Mouse (Mus musculus) embryonic stem cell, embryonic (primary cell): Measurements from ENCODE around the gene Phlpp1.

ENCODE experiments used
- CTCF ChIA-PET, 4 experiments: fragments of 300-600 bp in 2 of 4; fragments of 350-600 bp in 2 of 4; sonication (Branson Sonifier 250); formaldehyde crosslinking; loops; one replicate each; lab custom pipeline; 2022; ENCODE audit warnings: inconsistent platforms in 2 of 4; lab: Charles Lee
- POLR2A ChIA-PET, 4 experiments: fragments of 300-600 bp in 2 of 4; fragments of 350-600 bp in 2 of 4; sonication (Branson Sonifier 250); formaldehyde crosslinking; loops; one replicate each; lab custom pipeline; 2022; ENCODE audit warnings: antibody characterized with exemption in 4 of 4, inconsistent platforms in 1 of 4; lab: Charles Lee

The Phlpp1 gene

GRCm38 (mm10) chr1:106208581-106208980 is 37.0 kb downstream of the Phlpp1 start:
- POLR2A ChIA-PET, result interaction anchor here in 2 of 4 experiments (0.6 to 1.2 kb wide), 2 partner anchors 62 to 68 kb away, joined by 3 read pairs; no protein-coding TSS in a partner anchor
- CTCF ChIA-PET, result no interaction called here

DNA sequence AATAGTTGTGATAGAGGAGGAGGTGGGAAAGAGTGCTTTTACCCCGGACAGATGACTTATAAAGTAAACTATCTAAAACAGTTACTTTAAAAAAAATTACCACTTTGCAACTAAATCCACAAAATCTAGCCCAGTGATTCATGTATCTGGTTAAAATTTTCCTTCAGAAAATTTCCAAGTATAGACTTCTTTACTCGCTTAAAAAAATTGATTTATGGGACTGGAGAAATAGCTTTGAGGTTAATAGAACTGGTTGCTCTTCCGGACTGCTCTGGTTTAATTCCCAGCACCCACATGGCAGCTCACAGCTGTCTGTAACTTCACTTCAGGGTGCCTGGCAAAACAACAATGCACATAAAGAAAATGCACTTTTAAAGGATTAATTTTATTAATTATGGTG is 38.9 kb downstream of the Phlpp1 start:
- ChIA-PET CTCF (no interaction called here), POLR2A (interaction anchor here in 2 of 4 experiments (0.5 to 0.7 kb wide), 2 partner anchors 160 to 545 kb away, joined by 3 read pairs; no protein-coding TSS in a partner anchor)

DNA sequence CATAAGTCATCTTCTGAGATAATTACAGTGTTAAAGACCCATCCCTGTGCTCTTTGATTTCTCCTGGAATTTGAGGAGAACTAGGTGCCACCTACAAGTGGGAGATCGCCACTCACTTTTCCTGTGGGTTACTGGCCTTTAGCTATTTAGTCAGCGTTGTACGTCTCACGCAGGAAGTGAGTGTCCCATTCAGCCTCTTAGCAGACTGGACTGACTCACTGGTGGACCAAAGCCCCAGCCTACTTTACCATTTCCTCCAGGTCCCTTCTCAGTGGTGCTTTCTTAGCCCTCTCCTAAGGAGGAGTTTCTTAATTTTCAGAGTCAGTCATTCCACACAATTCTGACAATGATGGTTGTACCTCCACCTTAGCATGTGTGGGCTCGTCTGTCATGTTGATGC is 39.6 kb downstream of the Phlpp1 start:
- CTCF ChIA-PET, result no interaction called here

GRCm38 (mm10) chr1:106220431-106220830 is 48.9 kb downstream of the Phlpp1 start:
- POLR2A ChIA-PET, result interaction anchor here in 1 of 4 experiments (0.5 kb wide), 1 partner anchor 16 kb away, joined by 7 read pairs; no protein-coding TSS in a partner anchor

More for the DNA sequence above, 39.6 kb downstream of the Phlpp1 start:
- POLR2A ChIA-PET, result interaction anchor here in 1 of 4 experiments (0.7 kb wide), 1 partner anchor 15 kb away, joined by 3 read pairs; no protein-coding TSS in a partner anchor

DNA sequence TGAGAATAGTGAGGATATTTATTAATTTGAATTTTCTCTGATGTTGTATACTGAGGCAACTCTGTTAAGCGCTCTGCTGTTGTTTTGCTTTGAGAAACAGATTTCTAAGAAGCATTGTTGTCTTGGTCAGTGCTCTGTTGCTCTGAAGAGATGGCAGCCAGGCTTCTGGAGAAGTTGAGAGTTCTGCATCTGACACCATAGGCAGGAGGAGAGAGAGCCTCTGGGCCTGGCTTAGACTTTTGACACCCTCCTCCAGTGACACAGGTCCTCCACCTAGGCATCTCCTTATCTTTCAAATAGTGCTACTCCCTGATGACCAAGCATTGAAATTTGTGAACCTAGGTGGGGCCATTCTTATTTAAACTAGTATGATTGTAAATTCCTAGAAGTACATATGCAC is 49.8 kb downstream of the Phlpp1 start:
- ChIA-PET CTCF (no interaction called here), POLR2A (interaction anchor here in 1 of 4 experiments (0.5 kb wide), 1 partner anchor 16 kb away, joined by 10 read pairs; no protein-coding TSS in a partner anchor)

More at GRCm38 (mm10) chr1:106220431-106220830, 48.9 kb downstream of the Phlpp1 start:
- CTCF ChIA-PET, result no interaction called here

DNA sequence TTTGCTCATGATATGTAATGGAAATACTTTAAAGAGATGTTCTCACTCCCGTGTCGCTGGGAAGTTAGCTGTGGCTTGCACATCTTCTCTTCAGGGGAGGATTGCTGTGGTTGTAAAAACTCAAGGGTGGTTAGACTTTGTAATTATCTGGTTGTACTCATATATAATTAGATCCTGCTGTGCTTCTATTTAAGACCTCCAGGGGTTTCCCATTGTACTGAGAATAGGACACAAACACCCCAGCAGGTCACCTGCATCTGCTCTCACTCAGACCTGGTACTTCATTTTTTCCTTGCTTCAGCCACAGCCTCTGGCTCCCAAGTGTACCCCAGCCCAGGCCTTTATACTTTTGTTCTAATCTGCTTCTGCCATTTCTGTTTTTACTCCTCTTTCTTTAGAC is 50.4 kb downstream of the Phlpp1 start:
- ChIA-PET POLR2A (no interaction called here), CTCF (interaction anchor here in 1 of 4 experiments (0.8 kb wide), 1 partner anchor 51 kb away, joined by 3 read pairs; the partner anchor contains the start of gene Phlpp1)

DNA sequence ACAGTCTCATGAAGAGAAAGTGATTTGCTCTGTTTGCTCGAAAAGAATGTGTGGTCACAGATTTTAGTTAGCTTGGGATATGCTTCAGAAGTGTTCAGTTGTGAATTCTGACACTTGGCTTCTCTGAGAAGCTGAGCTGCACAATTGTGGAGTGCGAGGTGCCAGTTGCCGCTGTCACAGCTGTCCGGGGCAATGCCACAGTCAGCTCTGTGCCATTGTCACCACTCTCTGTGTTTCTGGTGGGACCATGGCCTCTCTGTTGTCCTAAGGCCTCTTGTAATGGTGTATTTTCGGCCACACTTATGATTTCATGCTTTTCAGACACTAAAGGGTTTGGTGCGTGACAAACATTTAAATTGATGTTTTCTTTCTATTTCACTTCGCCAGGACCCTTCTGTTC is 55.1 kb downstream of the Phlpp1 start:
- POLR2A ChIA-PET, result interaction anchor here in 1 of 4 experiments (0.8 to 1.0 kb wide), 3 partner anchors 13 to 28 kb away, joined by 3 read pairs; no protein-coding TSS in a partner anchor
- CTCF ChIA-PET, result interaction anchor here in 3 of 4 experiments (0.5 to 0.7 kb wide), 3 partner anchors 15 to 92 kb away, joined by 3 to 11 read pairs (median 3); no protein-coding TSS in a partner anchor

- ChIA-PET POLR2A (no interaction called here), CTCF (no interaction called here)
These were observed 58.8 kb downstream of the Phlpp1 start for GRCm38 (mm10) chr1:106230313-106230712.

- CTCF ChIA-PET, result interaction anchor here in 1 of 4 experiments (0.6 kb wide), 1 partner anchor 327 kb away, joined by 4 read pairs; no protein-coding TSS in a partner anchor
- POLR2A ChIA-PET, result no interaction called here
These were observed 59.8 kb downstream of the Phlpp1 start for GRCm38 (mm10) chr1:106231345-106231744.

GRCm38 (mm10) chr1:106231805-106232459 is 60.4 kb downstream of the Phlpp1 start:
- ChIA-PET POLR2A (no interaction called here), CTCF (interaction anchor here in 1 of 4 experiments (0.6 kb wide), 1 partner anchor 327 kb away, joined by 4 read pairs; no protein-coding TSS in a partner anchor)

- ChIA-PET CTCF (no interaction called here), POLR2A (no interaction called here)
These were observed 60.9 kb downstream of the Phlpp1 start for GRCm38 (mm10) chr1:106232460-106232850.

GRCm38 (mm10) chr1:106236986-106237385 is 65.4 kb downstream of the Phlpp1 start:
- POLR2A ChIA-PET, result no interaction called here
- CTCF ChIA-PET, result no interaction called here

- ChIA-PET CTCF (interaction anchor here in 1 of 4 experiments (0.6 kb wide), 1 partner anchor 115 kb away, joined by 3 read pairs; no protein-coding TSS in a partner anchor), POLR2A (interaction anchor here in 2 of 4 experiments (0.9 to 1.3 kb wide), 2 partner anchors 14 to 69 kb away, joined by 3 read pairs; partner anchors contain the start of gene Phlpp1 (in 1 of the 2))
These were observed 68.6 kb downstream of the Phlpp1 start for GRCm38 (mm10) chr1:106240116-106240685.

DNA sequence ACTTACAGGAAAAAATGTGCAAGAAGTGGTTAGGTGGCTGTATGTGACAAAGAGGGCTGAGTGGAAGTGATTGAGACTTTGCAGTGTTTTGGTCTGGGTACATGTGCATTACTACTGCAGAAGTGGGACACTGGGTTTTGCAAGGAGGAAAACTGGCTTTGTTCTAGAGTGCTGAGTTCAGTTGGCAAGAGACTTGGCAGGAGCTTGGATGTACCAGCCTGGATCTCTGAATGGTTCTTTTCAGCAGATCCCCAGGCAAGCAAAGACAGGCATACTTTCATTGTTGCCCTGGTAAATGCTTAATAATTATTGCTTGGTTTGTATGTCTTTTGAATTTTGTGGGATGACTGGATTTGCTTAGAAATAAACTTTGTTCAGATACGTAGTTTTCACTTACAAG is 69.5 kb downstream of the Phlpp1 start:
- POLR2A ChIA-PET, result no interaction called here
- CTCF ChIA-PET, result no interaction called here

DNA sequence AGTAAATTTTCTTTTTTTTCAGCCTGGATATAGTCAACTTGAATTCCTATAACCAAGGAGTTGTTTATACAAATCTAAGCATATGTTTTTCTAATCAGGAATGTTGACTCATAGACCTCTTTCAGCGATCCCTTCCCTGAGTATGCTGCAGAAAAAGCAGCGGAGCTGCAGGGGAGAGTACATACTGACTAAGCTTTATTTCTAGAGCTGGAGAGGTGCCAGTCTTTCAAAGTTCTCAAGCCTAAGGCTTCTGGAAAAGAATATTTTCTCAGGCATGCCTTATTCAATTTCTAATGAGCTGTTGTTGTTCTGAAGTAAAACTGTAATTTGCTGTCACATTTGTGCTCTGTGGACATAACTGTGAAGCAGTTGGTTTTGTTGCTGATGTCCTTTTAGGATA is 70.6 kb downstream of the Phlpp1 start:
- ChIA-PET CTCF (no interaction called here), POLR2A (interaction anchor here in 2 of 4 experiments (0.5 to 1.1 kb wide), 2 partner anchors 9 to 35 kb away, joined by 3 read pairs; no protein-coding TSS in a partner anchor)

DNA sequence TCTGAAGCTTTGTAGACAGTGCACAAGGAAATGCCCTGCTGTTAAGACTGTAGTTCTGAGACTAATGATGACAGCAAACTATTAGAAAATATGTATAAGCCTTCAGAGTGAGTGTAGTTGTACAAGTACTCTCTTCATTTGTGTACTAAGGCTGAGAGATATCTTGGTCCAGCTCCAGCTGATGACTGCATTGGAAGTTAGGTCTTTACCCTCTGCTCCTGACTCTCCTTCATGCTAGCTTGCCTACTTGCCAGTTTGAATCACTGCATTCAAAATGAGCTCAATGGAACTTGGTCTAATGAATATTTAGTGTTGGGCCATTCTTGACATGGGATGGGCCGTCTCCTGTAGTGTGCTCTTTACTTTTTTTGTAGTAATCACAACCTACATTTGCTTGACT is 71.8 kb downstream of the Phlpp1 start:
- POLR2A ChIA-PET, result interaction anchor here in 1 of 4 experiments (0.8 to 0.9 kb wide), 3 partner anchors 15 to 34 kb away, joined by 3 to 4 read pairs (median 3); no protein-coding TSS in a partner anchor
- CTCF ChIA-PET, result no interaction called here

GRCm38 (mm10) chr1:106244245-106244644 is 72.7 kb downstream of the Phlpp1 start:
- ChIA-PET CTCF (no interaction called here), POLR2A (no interaction called here)

- ChIA-PET CTCF (no interaction called here), POLR2A (interaction anchor here in 1 of 4 experiments (1.0 kb wide), 1 partner anchor 28 kb away, joined by 3 read pairs; no protein-coding TSS in a partner anchor)
These were observed 82.5 kb downstream of the Phlpp1 start for GRCm38 (mm10) chr1:106254047-106254446.

DNA sequence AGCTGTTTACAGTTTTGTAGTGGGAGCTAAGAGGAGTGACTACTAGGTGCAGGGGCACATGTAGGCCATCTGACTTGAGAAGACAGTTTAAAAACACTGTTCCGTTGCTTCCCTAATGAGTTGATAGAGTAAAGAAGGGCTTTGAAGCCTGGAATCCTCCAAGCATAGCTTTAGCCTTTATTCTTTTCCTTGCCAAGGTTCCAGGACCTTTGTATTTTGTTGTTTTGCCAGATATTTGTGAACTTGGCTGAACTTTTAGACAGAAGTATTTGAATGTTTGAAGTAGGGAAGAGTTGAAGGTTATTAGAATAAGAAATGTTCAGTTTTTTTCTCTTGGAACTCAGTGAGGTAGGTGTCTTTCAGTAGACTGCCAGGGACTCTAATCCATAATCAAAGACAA is 85.6 kb downstream of the Phlpp1 start:
- POLR2A ChIA-PET, result interaction anchor here in 1 of 4 experiments (1.4 to 1.5 kb wide), 2 partner anchors 14 to 26 kb away, joined by 3 read pairs; no protein-coding TSS in a partner anchor
- CTCF ChIA-PET, result no interaction called here
